Mouse (Mus musculus): Measurements from ENCODE around the gene Crlf1.

Gene Crlf1

GRCm38 (mm10) chr8:70552836-70553235 is 59.9 kb downstream of the Crlf1 start:
- peak; percentile 80 for DNase-seq

Data from lung, postnatal 36 days (tissue).